Mouse (Mus musculus) E14TG2a.4 (cell line): Measurements from ENCODE around the gene Smg5.
"Not testable (repeated sequence)": the region's sequence is repeated elsewhere in the genome, so short reads cannot be mapped to it uniquely, and the experiment has no call there.

Source experiments
- CTCF ChIP-seq: conservative IDR thresholded peaks from 2 replicates; pipeline ENCODE4 v1.5.1; 2014; ENCODE audit warnings: low read length
- POU5F1 ChIP-seq: IDR thresholded peaks from 2 replicates; pipeline ENCODE4 v1.6.1; 2014; ENCODE audit warnings: low read length, borderline replicate concordance

GRCm38 (mm10) chr3:88378599-88378998, 42.5 kb downstream of the Smg5 start, which contains the start of gene Bglap2:
- TF ChIP-seq CTCF, POU5F1: not testable (repeated sequence)
